Mouse (Mus musculus) hindbrain, embryonic 14.5 days (tissue): Measurements from ENCODE around the gene Coa4. TPM values are rescaled to one million over a fixed set of nuclear protein-coding genes. Genes with fewer than 3 reads are reported as not detected.

Experiments used
- ATAC-seq: fragments of 200-750 bp; cut with Nextera tagmentation; 2 replicates; pipeline ENCODE4 v1.8.0; 2017; ENCODE audit warnings: moderate number of reproducible peaks, mild to moderate bottlenecking, moderate TSS enrichment, moderate library complexity; ENCODE audit not compliant: low FRiP score
- DNase-seq: peaks from one replicate; pipeline ENCODE4 v3.0.0-alpha.2; 2015; ENCODE audit warnings: low spot score
- H3K27ac ChIP-seq: fragments of 300-500 bp; sonication (generic); 2 replicates; pipeline ENCODE4 v1.5.1; 2014; ENCODE audit warnings: mild to moderate bottlenecking, moderate library complexity
- H3K27me3 ChIP-seq: fragments of 300-500 bp; sonication (generic); 2 replicates; pipeline ENCODE4 v1.6.1; 2014; ENCODE audit warnings: mild to moderate bottlenecking, low read length, mixed read lengths; ENCODE audit not compliant: control insufficient read depth, insufficient read depth
- H3K36me3 ChIP-seq: fragments of 300-500 bp; sonication (generic); replicated peaks from 2 replicates; pipeline ENCODE4 v1.6.1; 2014; ENCODE audit not compliant: control insufficient read depth, insufficient read depth
- H3K4me1 ChIP-seq: fragments of 300-500 bp; sonication (generic); replicated peaks from 2 replicates; pipeline ENCODE4 v1.6.1; 2014; ENCODE audit warnings: antibody characterized with exemption, low read length, mixed read lengths; ENCODE audit not compliant: control insufficient read depth, insufficient read depth
- H3K4me2 ChIP-seq: fragments of 300-500 bp; sonication (generic); replicated peaks from 2 replicates; pipeline ENCODE4 v1.6.1; 2014; ENCODE audit warnings: mild to moderate bottlenecking, moderate library complexity
- H3K4me3 ChIP-seq: fragments of 300-500 bp; sonication (generic); replicated peaks from 2 replicates; pipeline ENCODE4 v1.5.1; 2014; ENCODE audit warnings: mild to moderate bottlenecking, low read length
- H3K9ac ChIP-seq: fragments of 300-500 bp; sonication (generic); 2 replicates; pipeline ENCODE4 v1.6.1; 2014
- H3K9me3 ChIP-seq: fragments of 300-500 bp; sonication (generic); 2 replicates; pipeline ENCODE4 v1.6.1; 2016; ENCODE audit warnings: low read length; ENCODE audit not compliant: control insufficient read depth
- WGBS: fragments of 180-500 bp; shearing (Covaris S2); extraction: QIAGEN DNeasy Blood & Tissue Kit; methylation state at CpG from one replicate; pipeline ENCODE4 v1.1.7; 2014; 5-methylcytosine and 5-hydroxymethylcytosine counted together
- polyA plus RNA-seq: library from polyadenylated mRNA; unstranded; fragments of >200 nt; fragmentation: Nextera tagmentation; extraction: Ambion mirVana; gene quantifications from 2 replicates; pipeline ENCODE4 v1.2.1, GENCODE M21; 2014

Coa4 gene
- polyA plus RNA-seq, 1 experiment from 2014 or later: 16.9 TPM

DNA sequence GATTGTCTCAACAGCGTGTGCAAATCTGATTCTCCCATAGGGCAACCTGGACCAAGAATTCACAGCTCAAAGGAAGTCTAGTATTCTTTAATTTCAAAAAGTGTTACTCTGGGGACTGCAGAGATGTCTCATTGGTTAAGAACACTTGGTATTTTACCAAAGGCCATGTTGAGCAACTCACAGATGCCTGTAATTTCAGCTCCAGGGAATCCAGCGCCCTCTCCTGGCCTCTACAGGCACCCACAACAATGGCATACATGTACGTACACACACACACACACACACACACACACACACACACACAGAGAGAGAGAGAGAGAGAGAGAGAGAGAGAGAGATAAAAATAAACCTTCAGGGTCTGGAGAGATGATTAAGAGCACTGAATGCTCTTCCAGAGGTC lies 14.6 kb upstream of the Coa4 start:
- no peak for ATAC-seq
- WGBS: 68% methylated on average over 3 of the region's 3 CpGs

DNA sequence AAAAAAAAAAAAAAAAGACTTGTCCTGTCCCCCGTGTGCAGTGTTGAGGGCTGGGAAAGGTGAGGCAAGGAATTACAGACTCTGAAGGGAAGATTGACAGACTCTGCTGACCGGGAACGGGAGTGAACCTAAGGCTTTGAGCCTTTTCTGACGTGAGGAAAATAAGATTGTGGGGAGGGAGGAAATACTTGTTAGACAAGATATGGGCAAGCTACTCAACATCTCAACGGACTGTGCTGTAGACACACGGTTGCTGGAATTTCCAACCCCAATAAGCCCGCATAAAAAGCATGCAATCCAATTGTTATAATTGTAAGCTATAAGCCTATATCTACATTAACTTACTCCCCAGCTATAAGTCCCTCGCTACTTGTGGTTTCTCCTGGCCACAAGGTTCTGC lies 12.2 kb upstream of the Coa4 start:
- ATAC-seq: no peak
- DNase-seq: no peak
- Histone ChIP-seq H3K36me3 (no peaks in the 10 kb centered on the region), H3K9ac (no peak overlapping the region), H3K27ac (no peak overlapping the region), H3K4me3 (no peak overlapping the region), H3K9me3 (no peaks in the 10 kb centered on the region), H3K27me3 (no peaks in the 10 kb centered on the region), H3K4me1 (no peaks in the 10 kb centered on the region), H3K4me2 (no peak overlapping the region)
- WGBS: 74% methylated on average over 8 of the region's 8 CpGs

More for the DNA sequence above, 14.6 kb upstream of the Coa4 start:
- H3K27ac ChIP-seq: no peak overlapping the region
- no peak overlapping the region for H3K9ac ChIP-seq
- H3K36me3 ChIP-seq: no peaks in the 10 kb centered on the region
- no peak overlapping the region for H3K4me3 ChIP-seq
- no peaks in the 10 kb centered on the region for H3K4me1 ChIP-seq
- H3K27me3 ChIP-seq: no peaks in the 10 kb centered on the region
- no peak overlapping the region for H3K4me2 ChIP-seq
- no peak for DNase-seq
- H3K9me3 ChIP-seq: no peaks in the 10 kb centered on the region

DNA sequence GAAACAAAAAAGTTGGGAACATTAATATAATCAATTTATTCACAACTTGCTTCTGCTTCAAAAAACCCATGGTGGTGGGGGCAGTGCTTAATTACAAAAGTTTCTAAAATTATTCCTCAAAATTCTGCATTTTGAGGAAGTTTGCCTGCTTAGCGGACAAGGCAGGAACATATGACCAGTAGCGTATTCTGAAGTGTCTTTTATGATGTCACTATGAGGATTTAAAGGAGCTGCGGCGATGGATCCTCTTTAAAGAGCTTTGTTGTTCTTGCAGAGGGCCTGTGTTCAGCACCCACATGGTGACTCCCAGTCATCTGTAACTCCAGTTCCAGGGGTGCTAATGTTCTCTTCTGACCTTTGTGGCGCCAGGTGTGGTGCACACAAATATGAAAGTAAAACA lies 6.1 kb upstream of the Coa4 start:
- Histone ChIP-seq H3K4me1 (no peaks in the 10 kb centered on the region), H3K27me3 (no peaks in the 10 kb centered on the region), H3K4me3 (no peak overlapping the region), H3K27ac (no peak overlapping the region), H3K4me2 (no peak overlapping the region), H3K9ac (no peak overlapping the region), H3K36me3 (no peaks in the 10 kb centered on the region), H3K9me3 (no peaks in the 10 kb centered on the region)
- ATAC-seq (no peak), DNase-seq (no peak)
- 90% methylated on average over 5 of the region's 5 CpGs for WGBS

DNA sequence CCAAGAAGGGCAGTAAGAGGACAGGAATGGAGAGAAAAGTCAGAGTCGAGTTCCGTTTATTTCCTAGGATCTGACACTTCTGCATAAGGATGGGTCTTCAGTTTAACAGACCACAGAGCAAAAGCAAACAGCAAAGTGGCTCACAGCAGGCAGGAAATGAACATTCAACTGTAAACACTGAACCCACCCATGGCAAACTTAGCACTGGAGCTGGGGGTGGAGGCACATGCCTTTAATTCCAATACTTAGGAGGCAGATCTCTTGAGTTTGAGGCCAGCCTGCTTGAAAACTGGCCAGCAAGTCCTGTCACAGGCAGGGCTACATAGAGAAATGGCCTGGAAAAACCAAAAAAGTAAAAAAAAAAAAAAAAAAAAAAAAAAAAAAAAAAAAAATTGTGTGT lies 3.4 kb upstream of the Coa4 start:
- ATAC-seq: no peak
- H3K27ac ChIP-seq: no peak overlapping the region
- H3K4me1 ChIP-seq: peaks cover 11% of the 10 kb centered on the region
- H3K36me3 ChIP-seq: no peaks in the 10 kb centered on the region
- H3K4me2 ChIP-seq: no peak overlapping the region
- no peaks in the 10 kb centered on the region for H3K27me3 ChIP-seq
- no peaks in the 10 kb centered on the region for H3K9me3 ChIP-seq
- no peak for DNase-seq
- no peak overlapping the region for H3K4me3 ChIP-seq
- 75% methylated on average over 2 of the region's 2 CpGs for WGBS
- no peak overlapping the region for H3K9ac ChIP-seq

DNA sequence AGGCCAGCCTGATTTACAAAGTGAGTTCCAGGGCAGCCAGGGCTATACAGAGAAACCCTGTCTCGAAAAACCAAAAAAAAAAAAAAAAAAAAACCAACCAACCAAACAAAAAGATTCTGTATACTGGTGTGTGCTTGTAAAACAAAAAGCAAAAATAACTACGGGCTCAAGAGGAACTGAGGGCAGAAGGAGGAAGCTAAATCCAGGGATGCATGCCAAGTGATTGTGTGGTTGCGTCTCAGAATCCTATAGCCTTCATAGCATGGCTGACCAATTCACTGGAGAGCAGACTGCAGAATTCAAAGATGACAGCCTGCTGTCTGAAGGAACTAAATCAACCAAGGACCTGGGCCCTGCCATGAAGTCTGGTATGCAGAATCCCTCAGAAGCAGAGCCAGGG lies 2.7 kb upstream of the Coa4 start:
- peaks cover 11% of the 10 kb centered on the region for H3K4me1 ChIP-seq
- DNase-seq (no peak), ATAC-seq (no peak)
- no peak overlapping the region for H3K4me2 ChIP-seq
- H3K36me3 ChIP-seq: peaks cover 3% of the 10 kb centered on the region
- no peak overlapping the region for H3K4me3 ChIP-seq
- H3K9me3 ChIP-seq: no peaks in the 10 kb centered on the region
- 82% methylated on average over 3 of the region's 3 CpGs for WGBS
- H3K9ac ChIP-seq: no peak overlapping the region
- no peaks in the 10 kb centered on the region for H3K27me3 ChIP-seq
- H3K27ac ChIP-seq: no peak overlapping the region

DNA sequence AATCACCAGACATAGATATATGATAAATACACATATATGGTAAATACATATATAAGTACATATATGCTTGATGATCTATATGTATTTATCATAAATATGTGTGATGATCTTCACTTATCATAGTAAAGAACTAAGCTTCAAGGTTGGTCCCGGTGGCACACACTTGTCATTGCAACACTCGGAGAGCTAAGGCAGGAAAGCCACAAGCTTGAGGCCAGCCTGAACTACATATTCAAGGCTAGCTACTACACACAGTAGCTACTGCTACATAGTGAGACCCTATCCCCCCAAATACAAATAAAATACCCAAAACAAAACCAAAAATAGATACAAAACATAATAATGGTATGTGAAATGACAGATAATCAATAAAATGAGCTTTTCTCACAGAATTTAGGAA lies 1.0 kb upstream of the Coa4 start:
- H3K9ac ChIP-seq: no peak overlapping the region
- H3K4me3 ChIP-seq: peak overlapping the region; percentile 57; the same call in 1 of the 2 replicates
- WGBS: 82% methylated on average over 2 of the region's 2 CpGs

DNA sequence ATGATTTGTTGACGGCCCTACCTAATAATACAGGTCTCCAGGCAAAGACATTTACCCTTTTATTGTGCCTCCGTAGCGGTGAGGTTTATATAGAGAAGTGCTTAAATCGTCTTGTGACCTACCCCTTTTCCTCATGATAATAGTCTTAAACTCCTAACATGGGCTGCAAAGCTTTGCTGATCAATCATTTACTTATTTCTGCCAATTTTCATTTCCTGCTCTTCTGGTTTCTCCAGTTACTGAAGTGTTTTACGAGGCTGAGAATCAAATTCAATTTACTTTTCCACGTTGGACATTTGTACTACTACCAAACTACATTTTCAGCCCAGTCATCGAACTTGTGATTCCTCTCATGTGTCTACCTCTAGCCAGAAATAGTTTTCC lies 640 bp downstream of the Coa4 start:
- H3K27me3 ChIP-seq: no peaks in the 10 kb centered on the region
- H3K9ac ChIP-seq: peak overlapping the region; percentile 71
- no peaks in the 10 kb centered on the region for H3K9me3 ChIP-seq
- 39% methylated on average over 7 of the region's 7 CpGs for whole genome bisulfite sequencing
- ATAC-seq (no peak), DNase-seq (no peak)
- H3K4me1 ChIP-seq: peaks cover 11% of the 10 kb centered on the region
- peaks cover 20% of the 10 kb centered on the region for H3K36me3 ChIP-seq
- H3K4me2 ChIP-seq: peak overlapping the region; percentile 62
- H3K27ac ChIP-seq: peak overlapping the region; percentile 87
- peak overlapping the region; percentile 57 for H3K4me3 ChIP-seq

More for the DNA sequence above, 1.0 kb upstream of the Coa4 start:
- no peak overlapping the region for H3K27ac ChIP-seq
- H3K4me2 ChIP-seq: peak overlapping the region; percentile 62; the same call in 1 of the 2 replicates
- peaks cover 11% of the 10 kb centered on the region for H3K4me1 ChIP-seq
- ATAC-seq: no peak
- H3K9me3 ChIP-seq: no peaks in the 10 kb centered on the region
- H3K27me3 ChIP-seq: no peaks in the 10 kb centered on the region
- H3K36me3 ChIP-seq: peaks cover 20% of the 10 kb centered on the region
- DNase-seq: no peak

DNA sequence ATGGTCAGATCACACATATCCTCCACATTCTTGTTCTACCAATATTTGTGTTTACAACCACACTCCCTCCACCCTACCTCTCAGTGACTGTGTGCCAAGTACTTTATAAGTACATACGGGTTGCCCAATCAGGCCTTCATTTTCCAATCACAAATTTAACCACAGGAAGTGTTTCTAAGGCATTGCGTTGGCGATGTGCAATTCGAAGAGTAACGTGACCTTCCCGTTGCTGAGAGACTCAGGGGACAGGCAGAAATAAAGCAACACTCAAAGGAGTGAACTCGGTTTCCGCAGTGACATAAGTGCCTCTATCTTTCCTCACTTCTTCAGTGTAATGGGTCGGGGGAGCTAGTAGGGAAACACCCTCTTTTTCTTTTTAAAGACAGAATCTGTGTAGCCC lies 2.6 kb downstream of the Coa4 start:
- peaks cover 11% of the 10 kb centered on the region for H3K4me1 ChIP-seq
- H3K9ac ChIP-seq: no peak overlapping the region
- no peaks in the 10 kb centered on the region for H3K9me3 ChIP-seq
- no peak overlapping the region for H3K4me3 ChIP-seq
- no peak overlapping the region for H3K27ac ChIP-seq
- ATAC-seq (no peak), DNase-seq (no peak)
- WGBS: 95% methylated on average over 9 of the region's 9 CpGs
- H3K27me3 ChIP-seq: no peaks in the 10 kb centered on the region
- peaks cover 20% of the 10 kb centered on the region for H3K36me3 ChIP-seq
- no peak overlapping the region for H3K4me2 ChIP-seq

DNA sequence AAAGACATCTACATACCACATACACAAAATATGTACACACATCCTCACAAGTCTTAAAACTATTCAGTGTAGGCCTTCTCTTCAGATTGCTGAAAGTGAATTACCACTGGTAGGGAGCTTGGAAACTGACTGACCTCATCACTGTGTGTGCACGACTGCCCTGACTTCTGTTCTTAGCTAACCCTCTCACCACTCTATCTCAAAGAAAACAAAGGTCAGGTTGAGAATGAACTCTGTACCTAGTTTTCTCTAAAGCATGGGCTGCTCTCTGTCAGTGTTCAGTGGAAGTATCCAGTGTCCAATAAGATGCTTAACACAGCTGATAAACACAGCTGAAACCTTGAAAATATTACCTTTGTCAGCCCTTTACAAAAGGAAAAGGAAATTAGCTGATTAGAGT lies 7.6 kb downstream of the Coa4 start:
- Histone ChIP-seq H3K4me1 (no peaks in the 10 kb centered on the region), H3K4me3 (no peak overlapping the region), H3K9ac (no peak overlapping the region), H3K27me3 (no peaks in the 10 kb centered on the region), H3K27ac (no peak overlapping the region), H3K9me3 (no peaks in the 10 kb centered on the region), H3K4me2 (no peak overlapping the region), H3K36me3 (peaks cover 35% of the 10 kb centered on the region)
- DNase-seq (no peak), ATAC-seq (no peak)
- 76% methylated on average over 1 of the region's 1 CpGs for WGBS

DNA sequence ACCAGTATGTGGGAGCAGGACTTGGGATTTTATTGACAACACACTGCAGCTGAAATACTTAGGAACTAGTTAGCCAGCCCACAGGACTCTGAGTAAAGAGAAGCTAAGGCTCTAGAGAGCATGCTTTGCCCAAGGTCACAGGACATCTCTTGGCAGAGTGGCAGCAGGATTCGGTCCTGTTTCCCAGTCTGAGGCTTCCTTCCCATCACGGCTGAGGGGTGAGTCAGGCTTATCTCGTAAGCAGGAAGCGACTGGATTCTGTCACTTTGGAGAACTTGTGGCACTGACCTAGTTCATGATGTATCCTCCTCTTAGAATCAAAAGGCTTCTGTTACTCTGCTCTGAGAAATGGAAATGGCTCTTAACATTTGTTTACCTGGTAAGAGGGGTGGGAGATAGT lies 10.8 kb downstream of the Coa4 start:
- no peak overlapping the region for H3K9ac ChIP-seq
- H3K4me1 ChIP-seq: no peaks in the 10 kb centered on the region
- H3K9me3 ChIP-seq: no peaks in the 10 kb centered on the region
- DNase-seq (no peak), ATAC-seq (no peak)
- H3K27ac ChIP-seq: no peak overlapping the region
- H3K27me3 ChIP-seq: no peaks in the 10 kb centered on the region
- no peak overlapping the region for H3K4me2 ChIP-seq
- H3K36me3 ChIP-seq: peaks cover 29% of the 10 kb centered on the region
- H3K4me3 ChIP-seq: no peak overlapping the region
- 81% methylated on average over 4 of the region's 4 CpGs for WGBS
